15 mouse cellular contexts compared by ENCODE assay signal in genomic region chr13:58051251-58051650, GRCm38 (mm10).
DNase-seq lines count a peak whose midpoint lies in the region; ATAC-seq and TF ChIP-seq lines count a peak whose summit lies in the region.
"Had no signal": no experiment of that assay in that cellular context is flagged by ENCODE, and none has a peak within 500 bp of the region (broad histone marks: within the 10 kb centered on the region; RNA-seq: fewer than 3 reads in every experiment).

No protein-coding gene starts in this region.

- no peak for TF ChIP-seq POLR2A in liver, adult 2 months (IDR thresholded peaks at IDR 0.05; ENCODE audit: extremely low read depth, insufficient read depth, low read length)

- no peak for ATAC-seq in forebrain, postnatal 0 days
- ATAC-seq in forebrain, embryonic 14.5 days: no peak
- no peak for ATAC-seq in liver, embryonic 11.5 days (replicated peaks; ENCODE audit: low FRiP score)
- ATAC-seq: intestine, embryonic 16.5 days; midbrain, embryonic 13.5 days had no signal

- 0 out of 2 replicates have a peak, but pooled peaks have one; percentile 7 for TF ChIP-seq CTCF in forebrain, postnatal 0 days (IDR thresholded peaks at IDR 0.05; ENCODE audit: low read depth)
- TF ChIP-seq CTCF in liver, adult 2 months (IDR thresholded peaks at IDR 0.05; ENCODE audit: low read depth, low read length): 0 out of 2 replicates have a peak, but pooled peaks have one; percentile 6

- no peaks in the 10 kb centered on the region for H3K36me3 ChIP-seq in forebrain, postnatal 0 days (ENCODE audit: insufficient read depth)
- H3K36me3 ChIP-seq in forebrain, embryonic 14.5 days (ENCODE audit: control insufficient read depth, insufficient read depth, low read length): no peaks in the 10 kb centered on the region
- no peaks in the 10 kb centered on the region for H3K36me3 ChIP-seq in liver, adult 2 months (ENCODE audit: control insufficient read depth, insufficient read depth, low read length)
- H3K36me3 ChIP-seq in liver, embryonic 11.5 days (ENCODE audit: control insufficient read depth, insufficient read depth, low read length): no peaks in the 10 kb centered on the region
- H3K36me3 ChIP-seq: forebrain, embryonic 12.5 days; lung, embryonic 15.5 days had no signal

- no peaks in the 10 kb centered on the region for H3K27me3 ChIP-seq in forebrain, postnatal 0 days (ENCODE audit: insufficient read depth, low read length)
- H3K27me3 ChIP-seq in forebrain, embryonic 14.5 days (replicated peaks; ENCODE audit: control insufficient read depth, insufficient read depth, low read length): no peaks in the 10 kb centered on the region
- H3K27me3 ChIP-seq in liver, adult 2 months (ENCODE audit: control insufficient read depth, insufficient read depth, low read length): no peaks in the 10 kb centered on the region
- H3K27me3 ChIP-seq in liver, embryonic 11.5 days (replicated peaks; ENCODE audit: control insufficient read depth, insufficient read depth, low read length): no peaks in the 10 kb centered on the region
- H3K27me3 ChIP-seq: forebrain, embryonic 12.5 days; hindbrain, embryonic 12.5 days; lung, embryonic 15.5 days; midbrain, embryonic 13.5 days had no signal

- H3K27ac ChIP-seq in forebrain, postnatal 0 days (ENCODE audit: low read depth, low read length): no peak overlapping the region
- H3K27ac ChIP-seq in forebrain, embryonic 14.5 days (ENCODE audit: low read depth, low read length): no peak overlapping the region
- H3K27ac ChIP-seq in liver, adult 2 months (replicated peaks; ENCODE audit: insufficient read depth, low read depth, low read length): no peak overlapping the region
- no peak overlapping the region for H3K27ac ChIP-seq in liver, embryonic 11.5 days (ENCODE audit: low read depth, low read length)
- H3K27ac ChIP-seq: forebrain, embryonic 12.5 days; hindbrain, embryonic 12.5 days; lung, embryonic 15.5 days; midbrain, embryonic 13.5 days had no signal

- no peaks in the 10 kb centered on the region for H3K79me2 ChIP-seq in liver, adult 2 months (ENCODE audit: control insufficient read depth, insufficient read depth, low read length)

- whole genome bisulfite sequencing in forebrain, postnatal 0 days: 61% methylated on average over 7 of the region's 7 CpGs
- WGBS in forebrain, embryonic 14.5 days: 59% methylated on average over 7 of the region's 7 CpGs
- 87% methylated on average over 7 of the region's 7 CpGs for WGBS in liver, adult 2 months
- 60% methylated on average over 7 of the region's 7 CpGs for WGBS in liver, embryonic 11.5 days

- H3K4me3 ChIP-seq in forebrain, postnatal 0 days (ENCODE audit: low read depth, low read length): no peak overlapping the region
- no peak overlapping the region for H3K4me3 ChIP-seq in forebrain, embryonic 14.5 days (ENCODE audit: low read depth, low read length)
- H3K4me3 ChIP-seq in liver, adult 2 months (ENCODE audit: insufficient read depth, low read depth, low read length): no peak overlapping the region
- H3K4me3 ChIP-seq in liver, embryonic 11.5 days (ENCODE audit: low read depth, low read length): no peak overlapping the region
- H3K4me3 ChIP-seq: forebrain, embryonic 12.5 days; hindbrain, embryonic 12.5 days; lung, embryonic 15.5 days; midbrain, embryonic 13.5 days had no signal

- H3K4me1 ChIP-seq in forebrain, postnatal 0 days (ENCODE audit: insufficient read depth): no peaks in the 10 kb centered on the region
- H3K4me1 ChIP-seq in forebrain, embryonic 14.5 days (ENCODE audit: control insufficient read depth, insufficient read depth, low read length): no peaks in the 10 kb centered on the region
- H3K4me1 ChIP-seq in liver, adult 2 months (ENCODE audit: control insufficient read depth, insufficient read depth, low read length): no peaks in the 10 kb centered on the region
- no peaks in the 10 kb centered on the region for H3K4me1 ChIP-seq in liver, embryonic 11.5 days (replicated peaks; ENCODE audit: control insufficient read depth, insufficient read depth, low read length)
- H3K4me1 ChIP-seq: forebrain, embryonic 12.5 days; hindbrain, embryonic 12.5 days; lung, embryonic 15.5 days; midbrain, embryonic 13.5 days had no signal

- no peak for DNase-seq in forebrain, postnatal 0 days
- no peak for DNase-seq in forebrain, embryonic 14.5 days (ENCODE audit: low spot score)
- DNase-seq in liver, adult 2 months (ENCODE audit: extremely low read depth, low read depth, low spot score): no peak
- no peak for DNase-seq in liver, embryonic 11.5 days (ENCODE audit: low spot score)
- peak; percentile 86 for DNase-seq in brain, adult 2 months (ENCODE audit: low read depth, low spot score)
- DNase-seq in cerebellum, postnatal 14 days: peak; percentile 50 to 53
- no peak for DNase-seq in urinary bladder, postnatal 14 days (ENCODE audit: low spot score)
- no peak for DNase-seq in adrenal gland, adult (ENCODE audit: inconsistent age in 2 of 2, low spot score in 1 of 2)
- DNase-seq: kidney, postnatal 14 days; right cerebral cortex, adult 18-20 months had no signal

- no peak overlapping the region for H3K9ac ChIP-seq in forebrain, postnatal 0 days
- no peak overlapping the region for H3K9ac ChIP-seq in forebrain, embryonic 14.5 days (ENCODE audit: low read length)
- H3K9ac ChIP-seq in liver, adult 2 months (ENCODE audit: low read depth, low read length): no peak overlapping the region
- no peak overlapping the region for H3K9ac ChIP-seq in liver, embryonic 11.5 days (ENCODE audit: low read depth, low read length)
- H3K9ac ChIP-seq: forebrain, embryonic 12.5 days; hindbrain, embryonic 12.5 days; lung, embryonic 15.5 days; midbrain, embryonic 13.5 days had no signal

- H3K4me2 ChIP-seq in forebrain, postnatal 0 days (ENCODE audit: low read depth): no peak overlapping the region
- H3K4me2 ChIP-seq in forebrain, embryonic 14.5 days (ENCODE audit: low read length): no peak overlapping the region
- H3K4me2 ChIP-seq in liver, embryonic 11.5 days: no peak overlapping the region
- H3K4me2 ChIP-seq: forebrain, embryonic 12.5 days; hindbrain, embryonic 12.5 days; lung, embryonic 15.5 days; midbrain, embryonic 13.5 days had no signal

- H3K9me3 ChIP-seq in forebrain, postnatal 0 days (ENCODE audit: low read length): no peaks in the 10 kb centered on the region
- no peaks in the 10 kb centered on the region for H3K9me3 ChIP-seq in forebrain, embryonic 14.5 days (replicated peaks; ENCODE audit: control insufficient read depth, low read length)
- no peaks in the 10 kb centered on the region for H3K9me3 ChIP-seq in liver, embryonic 11.5 days (ENCODE audit: control insufficient read depth, low read length)
- H3K9me3 ChIP-seq: forebrain, embryonic 12.5 days; lung, embryonic 15.5 days; midbrain, embryonic 13.5 days had no signal

Comparison
In these comparisons a context has a peak if more than half of its experiments do, and no peak if none do; other contexts are left out.
1. DNase-seq: peak in brain, adult 2 months (single experiment) and cerebellum, postnatal 14 days (2 of 2); none in forebrain, postnatal 0 days (single experiment), forebrain, embryonic 14.5 days (single experiment), liver, adult 2 months (single experiment), liver, embryonic 11.5 days (single experiment), urinary bladder, postnatal 14 days (single experiment) and adrenal gland, adult (0 of 2).